Comparison of ENCODE assay signal across 8 mouse cellular contexts in the genomic region with DNA sequence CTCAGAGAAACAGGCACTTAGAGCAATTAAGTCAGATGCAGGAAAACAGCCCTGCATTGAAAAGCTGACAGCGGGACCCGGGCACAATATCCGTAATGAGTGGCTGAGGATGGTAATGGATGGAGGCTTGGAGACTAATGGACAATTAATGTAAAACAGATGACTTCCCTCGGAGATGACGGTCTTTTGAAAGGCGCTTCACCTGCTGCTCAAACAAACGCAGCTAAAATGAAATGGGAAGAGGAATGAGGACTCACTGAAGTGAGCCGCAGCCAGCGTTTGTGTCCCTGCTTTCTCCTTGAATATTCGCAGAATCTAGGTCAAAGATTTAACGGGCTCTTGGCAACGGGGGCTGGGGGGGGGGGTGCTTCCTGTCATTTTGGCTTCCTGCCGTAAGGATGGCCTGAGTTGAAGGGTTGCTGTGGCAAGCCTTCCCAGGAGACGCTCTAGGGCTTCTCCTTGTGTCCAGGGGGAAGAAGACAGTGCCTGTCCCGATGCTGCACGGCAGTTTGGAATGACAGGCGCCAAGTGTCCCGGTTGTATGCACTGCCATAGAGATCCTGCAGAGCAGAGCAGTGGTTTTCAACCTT.
A peak's percentile ranks its signal among the peaks of the same experiment; 100 is the strongest.
DNase-seq lines count a peak whose midpoint lies in the region; ATAC-seq lines count a peak whose summit lies in the region.

No protein-coding gene starts in this region.

- no peaks in the 10 kb centered on the region for H3K36me3 ChIP-seq in midbrain, embryonic 14.5 days (ENCODE audit: control insufficient read depth, insufficient read depth, low read length)

- no peaks in the 10 kb centered on the region for H3K27me3 ChIP-seq in midbrain, embryonic 14.5 days (ENCODE audit: control insufficient read depth, insufficient read depth, low read length)

- peaks cover 16% of the 10 kb centered on the region for H3K4me1 ChIP-seq in midbrain, embryonic 14.5 days (ENCODE audit: control insufficient read depth, insufficient read depth, low read length)

- peak; percentile 6 for DNase-seq in kidney, adult 9 months
- no peak for DNase-seq in kidney, adult 11 months
- peak; percentile 41 for DNase-seq in cerebellum, adult 9-11 months
- DNase-seq in frontal cortex, postnatal 14 days (ENCODE audit: low spot score in 2 of 2): peak; percentile 14 to 17
- peak; percentile 27 for DNase-seq in kidney, postnatal 10 days
- DNase-seq in midbrain, embryonic 14.5 days: peak; percentile 72
- no peak for DNase-seq in gastrocnemius, adult 8-10 months (ENCODE audit: low spot score in 2 of 2)
- DNase-seq in spleen, adult 12 weeks (ENCODE audit: low spot score): no peak

- peak; percentile 44; the same call in 1 of the 2 replicates for ATAC-seq in midbrain, embryonic 14.5 days (ENCODE audit: low FRiP score, low TSS enrichment)

- WGBS in midbrain, embryonic 14.5 days: 16% methylated on average over 18 of the region's 18 CpGs

- H3K27ac ChIP-seq in midbrain, embryonic 14.5 days (replicated peaks; ENCODE audit: low read depth, low read length): peak overlapping the region; percentile 60

- H3K9ac ChIP-seq in midbrain, embryonic 14.5 days (replicated peaks; ENCODE audit: low read length): peak overlapping the region; percentile 37; the same call in 1 of the 2 replicates

- H3K4me3 ChIP-seq in midbrain, embryonic 14.5 days (replicated peaks; ENCODE audit: low read depth, low read length): peak overlapping the region; percentile 23

- H3K4me2 ChIP-seq in midbrain, embryonic 14.5 days (ENCODE audit: low read length): peak overlapping the region; percentile 54

- H3K9me3 ChIP-seq in midbrain, embryonic 14.5 days (ENCODE audit: control insufficient read depth, low read length): no peaks in the 10 kb centered on the region

Comparison
In these comparisons a context has a peak if more than half of its experiments do, and no peak if none do; other contexts are left out.
1. DNase-seq: peak in kidney, adult 9 months (single experiment), cerebellum, adult 9-11 months (single experiment), frontal cortex, postnatal 14 days (2 of 2), kidney, postnatal 10 days (single experiment) and midbrain, embryonic 14.5 days (single experiment); none in kidney, adult 11 months (single experiment), gastrocnemius, adult 8-10 months (0 of 2) and spleen, adult 12 weeks (single experiment).